Mouse (Mus musculus): ENCODE measurements around the gene Stpg3.

DNA sequence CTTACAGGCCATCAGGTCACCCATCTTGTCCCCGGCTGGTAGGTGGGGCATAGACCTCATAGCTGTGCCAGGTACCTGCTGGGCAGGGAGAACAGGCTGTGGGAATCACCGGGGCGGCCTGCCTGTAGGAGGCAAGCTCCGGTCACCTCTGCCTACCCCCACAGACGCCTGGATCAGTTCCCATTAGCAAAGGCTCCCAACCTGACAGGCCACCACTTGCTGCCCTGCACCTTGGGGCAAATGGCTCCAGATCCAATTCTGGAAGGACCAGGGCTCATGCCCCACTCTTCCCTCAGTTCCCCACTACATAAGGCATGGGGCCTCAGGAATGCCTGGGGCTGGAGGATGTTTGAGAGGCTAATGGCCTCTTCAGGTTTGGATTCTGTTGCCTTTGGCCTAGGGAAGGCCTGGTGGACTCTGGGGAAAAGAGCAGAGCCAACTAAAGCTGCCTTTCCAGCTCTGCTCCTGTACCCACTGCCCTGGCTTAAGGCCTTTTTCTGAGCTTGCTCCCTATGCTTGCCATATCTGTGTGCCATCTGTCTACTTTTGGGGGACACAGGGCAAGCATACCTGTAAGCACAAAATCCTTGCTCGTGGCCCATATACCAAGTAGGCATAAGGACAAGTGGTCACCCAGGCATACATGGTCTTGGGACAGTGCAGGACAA is 43.2 kb downstream of the Stpg3 start:
- TF ChIP-seq CTCF (IDR thresholded peaks at IDR 0.05; ENCODE audit: low read depth, low read length) = no peak
- TF ChIP-seq EP300 (IDR thresholded peaks at IDR 0.05; ENCODE audit: insufficient read depth, low read depth, low read length) = no peak
- TF ChIP-seq POLR2A (IDR thresholded peaks at IDR 0.05; ENCODE audit: insufficient read depth, low read length) = no peak

Data from ES-Bruce4 (cell line).